In genomic region chr9:97638683-97639354, GRCm38 (mm10) we compare ENCODE assay signal across 11 mouse cellular contexts.
A peak's percentile ranks its signal among the peaks of the same experiment; 100 is the strongest.
DNase-seq lines count a peak whose midpoint lies in the region; ATAC-seq lines count a peak whose summit lies in the region.
"Had no signal": no experiment of that assay in that cellular context is flagged by ENCODE, and none has a peak within 500 bp of the region (broad histone marks: within the 10 kb centered on the region; RNA-seq: fewer than 3 reads in every experiment).

No protein-coding gene starts in this region.

- H3K4me1 ChIP-seq in forebrain, embryonic 15.5 days, result no peaks in the 10 kb centered on the region; the same call in 1 of the 2 replicates
- H3K4me1 ChIP-seq in midbrain, embryonic 13.5 days (replicated peaks), result no peaks in the 10 kb centered on the region
- H3K4me1 ChIP-seq in hindbrain, embryonic 16.5 days (ENCODE audit: control insufficient read depth, insufficient read depth, low read depth, low read length), result no peaks in the 10 kb centered on the region

- no peak overlapping the region for H3K4me2 ChIP-seq in forebrain, embryonic 15.5 days (replicated peaks)
- H3K4me2 ChIP-seq in midbrain, embryonic 13.5 days (replicated peaks), result no peak overlapping the region
- H3K4me2 ChIP-seq in hindbrain, embryonic 16.5 days (ENCODE audit: low read length), result no peak overlapping the region
- H3K4me2 ChIP-seq: hindbrain, embryonic 15.5 days had no signal

- no peaks in the 10 kb centered on the region for H3K36me3 ChIP-seq in forebrain, embryonic 15.5 days
- H3K36me3 ChIP-seq in midbrain, embryonic 13.5 days, result no peaks in the 10 kb centered on the region
- no peaks in the 10 kb centered on the region for H3K36me3 ChIP-seq in hindbrain, embryonic 16.5 days (ENCODE audit: control insufficient read depth, insufficient read depth, low read length)
- H3K36me3 ChIP-seq: hindbrain, embryonic 15.5 days had no signal

- peak; percentile 92 for ATAC-seq in forebrain, embryonic 15.5 days (replicated peaks)
- ATAC-seq in midbrain, embryonic 13.5 days, result no peak
- ATAC-seq in hindbrain, embryonic 16.5 days, result no peak

- H3K27me3 ChIP-seq in forebrain, embryonic 15.5 days, result no peaks in the 10 kb centered on the region
- H3K27me3 ChIP-seq in midbrain, embryonic 13.5 days, result no peaks in the 10 kb centered on the region
- H3K27me3 ChIP-seq in hindbrain, embryonic 16.5 days (replicated peaks; ENCODE audit: control insufficient read depth, insufficient read depth, low read length), result no peaks in the 10 kb centered on the region
- H3K27me3 ChIP-seq: CH12.LX; hindbrain, embryonic 15.5 days had no signal

- H3K27ac ChIP-seq in forebrain, embryonic 15.5 days (replicated peaks), result peak overlapping the region; percentile 70
- H3K27ac ChIP-seq in midbrain, embryonic 13.5 days, result no peak overlapping the region
- no peak overlapping the region for H3K27ac ChIP-seq in hindbrain, embryonic 16.5 days (ENCODE audit: low read depth, low read length)
- H3K27ac ChIP-seq: hindbrain, embryonic 15.5 days had no signal

- no peak overlapping the region for H3K9ac ChIP-seq in forebrain, embryonic 15.5 days (replicated peaks)
- H3K9ac ChIP-seq in midbrain, embryonic 13.5 days (replicated peaks), result no peak overlapping the region
- no peak overlapping the region for H3K9ac ChIP-seq in hindbrain, embryonic 16.5 days (ENCODE audit: low read depth, low read length)
- H3K9ac ChIP-seq: hindbrain, embryonic 15.5 days had no signal

- no peak overlapping the region for H3K4me3 ChIP-seq in forebrain, embryonic 15.5 days
- no peak overlapping the region for H3K4me3 ChIP-seq in midbrain, embryonic 13.5 days (replicated peaks)
- no peak overlapping the region for H3K4me3 ChIP-seq in hindbrain, embryonic 16.5 days (ENCODE audit: low read length)
- H3K4me3 ChIP-seq: hindbrain, embryonic 15.5 days had no signal

- DNase-seq in gastrocnemius, postnatal 10 days, result peak; percentile 14
- no peak for DNase-seq in gastrocnemius, adult 18-20 months (ENCODE audit: low spot score)
- DNase-seq in brain, adult 2 months (ENCODE audit: low read depth, low spot score), result peak; percentile 80
- peak; percentile 35 to 49 for DNase-seq in layer of hippocampus, postnatal 25 days (ENCODE audit: extremely low spot score in 1 of 2, low spot score in 1 of 2)
- DNase-seq: kidney, adult 8-10 months; thymus, postnatal 25 days had no signal

- no peaks in the 10 kb centered on the region for H3K9me3 ChIP-seq in forebrain, embryonic 15.5 days
- H3K9me3 ChIP-seq in midbrain, embryonic 13.5 days, result no peaks in the 10 kb centered on the region
- H3K9me3 ChIP-seq in hindbrain, embryonic 16.5 days (ENCODE audit: control insufficient read depth, low read length), result no peaks in the 10 kb centered on the region
- H3K9me3 ChIP-seq: hindbrain, embryonic 15.5 days had no signal

- WGBS in forebrain, embryonic 15.5 days, result 68% methylated on average over 9 of the region's 9 CpGs
- 93% methylated on average over 9 of the region's 9 CpGs for WGBS in midbrain, embryonic 13.5 days
- 85% methylated on average over 9 of the region's 9 CpGs for WGBS in hindbrain, embryonic 16.5 days
